Mouse (Mus musculus) liver, postnatal 0 days (tissue): ENCODE data around the gene Rpgrip1l. TPM values are rescaled to one million over a fixed set of nuclear protein-coding genes. Genes with fewer than 3 reads are reported as not detected.

Experiments
- ATAC-seq: fragments of 200-750 bp; cut with Nextera tagmentation; 2 replicates; pipeline ENCODE4 v1.8.0; 2017; ENCODE audit warnings: mild to moderate bottlenecking, moderate library complexity
- DNase-seq: peaks from one replicate; pipeline ENCODE4 v3.0.0-alpha.2; 2016
- H3K27ac ChIP-seq: fragments of 300-500 bp; sonication (generic); 2 replicates; pipeline ENCODE4 v1.5.1; 2014; ENCODE audit warnings: antibody characterized with exemption, moderate library complexity, mild to moderate bottlenecking, low read depth
- H3K27me3 ChIP-seq: fragments of 300-500 bp; sonication (generic); 2 replicates; pipeline ENCODE4 v1.6.1; 2014; ENCODE audit warnings: low read length, control low read depth, mixed read lengths; ENCODE audit not compliant: insufficient read depth
- H3K36me3 ChIP-seq: fragments of 300-500 bp; sonication (generic); replicated peaks from 2 replicates; pipeline ENCODE4 v1.6.1; 2014; ENCODE audit warnings: mild to moderate bottlenecking, control low read depth, low read length, moderate library complexity, mixed read lengths; ENCODE audit not compliant: insufficient read depth
- H3K4me1 ChIP-seq: fragments of 300-500 bp; sonication (generic); 2 replicates; pipeline ENCODE4 v1.6.1; 2014; ENCODE audit warnings: antibody characterized with exemption, mild to moderate bottlenecking, control low read depth; ENCODE audit not compliant: insufficient read depth
- H3K4me2 ChIP-seq: fragments of 300-500 bp; sonication (generic); 2 replicates; pipeline ENCODE4 v1.6.1; 2014; ENCODE audit warnings: low read depth, mild to moderate bottlenecking, low read length, moderate library complexity, mixed read lengths
- H3K4me3 ChIP-seq: fragments of 300-500 bp; sonication (generic); 2 replicates; pipeline ENCODE4 v1.5.1; 2014; ENCODE audit warnings: low read depth, low read length
- H3K9ac ChIP-seq: fragments of 300-500 bp; sonication (generic); replicated peaks from 2 replicates; pipeline ENCODE4 v1.6.1; 2014; ENCODE audit warnings: mild to moderate bottlenecking, moderate library complexity
- H3K9me3 ChIP-seq: fragments of 300-500 bp; sonication (generic); 2 replicates; pipeline ENCODE4 v1.6.1; 2016; ENCODE audit warnings: mild to moderate bottlenecking, control low read depth, low read length, mixed read lengths
- CTCF ChIP-seq: sonication (generic); IDR thresholded peaks from 2 replicates; pipeline ENCODE4 v1.5.1; 2016; ENCODE audit warnings: antibody characterized with exemption, low read depth
- EP300 ChIP-seq: IDR thresholded peaks from 2 replicates; pipeline ENCODE4 v1.6.1; 2016; ENCODE audit warnings: antibody characterized with exemption, low read depth, mild to moderate bottlenecking
- WGBS: fragments of 180-500 bp; shearing (Covaris S2); extraction: QIAGEN DNeasy Blood & Tissue Kit; methylation state at CpG from one replicate; pipeline ENCODE4 v1.1.7; 2014; ENCODE audit not compliant: insufficient replicate concordance; 5-methylcytosine and 5-hydroxymethylcytosine counted together
- polyA plus RNA-seq: library from polyadenylated mRNA; unstranded; fragments of >200 nt; fragmentation: Nextera tagmentation; extraction: Ambion mirVana; gene quantifications from 2 replicates; pipeline ENCODE4 v1.2.1, GENCODE M21; 2015

Rpgrip1l gene
- polyA plus RNA-seq, 1 experiment from 2014 or later: 1.2 TPM

DNA sequence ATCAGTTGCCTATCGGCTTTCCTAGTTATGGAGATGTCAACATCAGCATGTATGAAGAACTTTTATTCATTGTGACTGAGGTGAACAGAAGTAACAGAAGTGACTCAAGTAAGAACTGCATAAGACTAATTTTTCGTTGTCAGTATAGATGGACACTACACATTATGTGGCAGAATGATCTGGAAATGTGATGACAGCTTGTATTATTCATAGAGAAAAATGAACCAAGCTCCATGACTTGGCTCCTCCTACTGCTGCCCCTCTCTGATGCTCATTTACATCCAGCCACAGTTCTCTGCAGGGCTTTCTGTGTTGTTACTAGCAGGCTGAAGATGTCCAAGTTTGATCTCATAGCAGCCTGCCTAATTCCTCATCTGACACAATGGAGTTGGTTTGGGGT is 75.9 kb downstream of the Rpgrip1l start:
- DNase-seq (no peak), ATAC-seq (no peak)
- Histone ChIP-seq H3K4me3 (no peak overlapping the region), H3K36me3 (no peaks in the 10 kb centered on the region), H3K27me3 (no peaks in the 10 kb centered on the region), H3K27ac (no peak overlapping the region), H3K4me2 (no peak overlapping the region), H3K9ac (no peak overlapping the region), H3K9me3 (no peaks in the 10 kb centered on the region), H3K4me1 (no peaks in the 10 kb centered on the region)
- 68% methylated on average over 2 of the region's 2 CpGs for WGBS
- no peak for TF ChIP-seq CTCF
- TF ChIP-seq EP300: no peak

GRCm38 (mm10) chr8:91234097-91234496 is 79.0 kb downstream of the Rpgrip1l start:
- Histone ChIP-seq H3K36me3 (0 out of 2 replicates have a peak, but pooled peaks cover 2% of the 10 kb centered on the region), H3K4me1 (no peaks in the 10 kb centered on the region), H3K4me2 (no peak overlapping the region), H3K9ac (no peak overlapping the region), H3K4me3 (no peak overlapping the region), H3K9me3 (no peaks in the 10 kb centered on the region), H3K27me3 (no peaks in the 10 kb centered on the region), H3K27ac (no peak overlapping the region)
- 76% methylated on average over 2 of the region's 2 CpGs for WGBS
- TF ChIP-seq EP300: no peak
- DNase-seq (no peak), ATAC-seq (no peak)

DNA sequence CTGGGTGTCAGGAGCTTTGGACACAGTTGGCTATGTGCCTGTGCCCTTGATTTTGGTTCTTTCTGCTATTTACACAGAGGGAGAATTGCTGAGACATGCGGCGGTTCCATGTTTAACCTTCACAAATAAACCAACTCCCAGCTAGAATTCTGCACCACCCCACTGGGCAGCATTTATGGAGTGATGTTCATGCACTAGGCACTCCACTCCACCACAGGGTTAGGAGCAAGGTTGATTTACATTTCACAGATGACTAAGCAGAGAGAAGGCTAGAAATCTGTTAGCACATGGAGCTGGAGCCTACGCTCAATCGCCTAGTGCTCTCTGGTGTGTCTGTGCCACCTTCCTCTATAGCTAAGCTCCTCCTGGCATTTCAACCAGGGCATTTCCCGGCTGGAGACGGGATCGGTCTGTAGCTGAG is 85.6 kb downstream of the Rpgrip1l start:
- TF ChIP-seq CTCF: no peak
- TF ChIP-seq EP300: no peak
- 74% methylated on average over 7 of the region's 7 CpGs for WGBS
- ATAC-seq: peak; percentile 91
- Histone ChIP-seq H3K9ac (no peak overlapping the region), H3K36me3 (0 out of 2 replicates have a peak, but pooled peaks cover 2% of the 10 kb centered on the region), H3K9me3 (no peaks in the 10 kb centered on the region), H3K4me3 (no peak overlapping the region), H3K4me2 (no peak overlapping the region), H3K27me3 (no peaks in the 10 kb centered on the region), H3K4me1 (0 out of 2 replicates have a peak, but pooled peaks cover 4% of the 10 kb centered on the region), H3K27ac (0 out of 2 replicates have a peak overlapping the region, but pooled peaks have one; percentile 44)
- peak; percentile 56 for DNase-seq

DNA sequence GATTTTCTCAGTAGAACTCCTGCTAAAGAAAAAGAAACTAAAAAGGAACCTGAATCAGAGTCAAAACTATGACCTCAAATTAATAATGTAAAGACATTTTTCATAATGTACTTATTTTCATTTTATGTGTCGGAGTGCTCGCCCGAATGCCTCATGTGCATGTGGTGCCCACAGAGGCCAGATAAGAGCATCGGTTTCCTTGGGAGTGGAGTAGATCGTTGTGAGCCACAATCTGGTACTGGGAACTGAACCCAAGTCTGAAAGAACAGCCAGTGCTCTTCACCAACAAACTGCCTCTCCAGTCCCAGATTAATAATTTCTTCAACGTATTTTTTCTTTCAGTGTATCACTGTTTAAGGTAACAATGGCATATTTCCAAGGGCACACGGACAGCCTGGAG is 88.8 kb downstream of the Rpgrip1l start:
- ATAC-seq (no peak), DNase-seq (no peak)
- Histone ChIP-seq H3K4me2 (no peak overlapping the region), H3K4me1 (0 out of 2 replicates have a peak, but pooled peaks cover 4% of the 10 kb centered on the region), H3K9ac (no peak overlapping the region), H3K27ac (no peak overlapping the region), H3K4me3 (no peak overlapping the region), H3K9me3 (no peaks in the 10 kb centered on the region), H3K36me3 (no peaks in the 10 kb centered on the region), H3K27me3 (no peaks in the 10 kb centered on the region)
- WGBS: 70% methylated on average over 7 of the region's 7 CpGs
- TF ChIP-seq CTCF (no peak), EP300 (no peak)

GRCm38 (mm10) chr8:91221841-91222240 is 91.2 kb downstream of the Rpgrip1l start:
- Histone ChIP-seq H3K4me3 (no peak overlapping the region), H3K36me3 (no peaks in the 10 kb centered on the region), H3K27me3 (no peaks in the 10 kb centered on the region), H3K9me3 (no peaks in the 10 kb centered on the region), H3K4me2 (no peak overlapping the region), H3K4me1 (no peaks in the 10 kb centered on the region), H3K27ac (no peak overlapping the region), H3K9ac (no peak overlapping the region)
- no peak for ATAC-seq
- TF ChIP-seq CTCF: no peak
- 83% methylated on average over 2 of the region's 2 CpGs for WGBS
- no peak for DNase-seq

DNA sequence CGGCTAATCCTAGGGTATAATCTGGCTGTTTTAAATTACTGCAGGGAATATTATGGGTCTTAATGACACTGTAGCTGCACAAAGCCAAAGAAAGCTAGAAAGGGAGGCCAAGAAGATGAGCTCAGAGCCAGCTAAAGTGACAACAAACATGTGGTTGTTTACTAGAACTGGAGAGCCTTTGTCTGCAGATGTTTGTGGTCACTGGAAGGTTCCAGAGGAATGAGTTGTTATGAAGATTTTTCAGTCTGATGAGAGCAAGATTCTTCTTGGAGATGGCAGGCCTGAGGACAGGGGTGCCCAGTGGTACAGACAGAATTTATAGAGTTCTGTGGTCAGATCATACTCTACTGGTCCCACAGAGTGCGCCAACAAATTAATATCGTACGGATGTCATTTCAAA is 94.8 kb downstream of the Rpgrip1l start:
- Histone ChIP-seq H3K36me3 (no peaks in the 10 kb centered on the region), H3K9me3 (no peaks in the 10 kb centered on the region), H3K27ac (no peak overlapping the region), H3K9ac (no peak overlapping the region), H3K4me2 (no peak overlapping the region), H3K4me3 (no peak overlapping the region), H3K27me3 (no peaks in the 10 kb centered on the region), H3K4me1 (no peaks in the 10 kb centered on the region)
- WGBS: 84% methylated on average over 4 of the region's 4 CpGs
- DNase-seq (no peak), ATAC-seq (no peak)
- no peak for TF ChIP-seq CTCF
- TF ChIP-seq EP300: no peak
